Mouse (Mus musculus): ENCODE measurements around the gene Rab1b. TPM values are rescaled to one million over a fixed set of nuclear protein-coding genes. Genes with fewer than 3 reads are reported as not detected.
"Not testable (repeated sequence)": the region's sequence is repeated elsewhere in the genome, so short reads cannot be mapped to it uniquely, and the experiment has no call there.

Gene Rab1b
- total RNA-seq, 2 experiments from 2014 or later: 188 to 191 TPM

DNA sequence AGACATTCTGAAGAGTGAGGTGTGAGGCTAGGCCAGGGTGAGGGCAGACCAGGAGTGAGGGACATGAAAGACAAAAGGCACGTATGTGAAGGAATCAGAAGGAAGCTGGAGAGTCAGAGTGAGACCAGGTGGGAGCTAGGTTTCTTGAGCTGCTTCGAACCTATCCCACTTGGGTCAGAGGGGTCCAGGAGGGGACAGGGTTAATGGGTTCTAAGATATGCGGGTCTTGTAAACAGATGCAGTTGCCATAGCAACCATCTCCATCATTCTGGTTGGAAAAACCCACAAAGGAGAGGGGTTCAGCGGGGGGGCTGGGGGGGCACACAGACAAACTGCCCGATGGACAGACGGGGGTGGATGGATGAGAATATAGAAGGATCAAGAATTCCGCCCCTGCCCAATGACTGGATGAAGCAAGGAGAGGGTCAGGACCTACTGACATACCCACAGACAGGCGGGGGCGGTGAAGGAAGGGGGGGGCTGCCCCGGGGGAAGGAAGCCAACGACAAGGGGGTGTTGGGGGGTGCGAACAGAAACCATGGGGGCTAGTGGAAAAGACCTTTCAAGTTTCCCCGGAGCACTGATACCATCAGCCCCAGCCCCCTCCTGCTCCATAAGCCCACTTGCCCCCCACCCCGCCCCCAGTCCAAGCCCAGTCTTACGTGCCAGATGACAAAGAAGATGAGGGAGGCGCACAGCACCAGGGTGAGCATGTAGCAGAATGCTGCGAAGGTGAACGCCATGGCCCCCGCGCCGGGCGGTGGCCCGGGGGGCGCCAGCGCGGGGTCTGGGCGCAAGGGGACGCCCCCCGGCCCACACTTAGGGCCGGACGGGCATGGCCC, 9.1 kb downstream of the Rab1b start:
- DNase-seq: no peak

DNA sequence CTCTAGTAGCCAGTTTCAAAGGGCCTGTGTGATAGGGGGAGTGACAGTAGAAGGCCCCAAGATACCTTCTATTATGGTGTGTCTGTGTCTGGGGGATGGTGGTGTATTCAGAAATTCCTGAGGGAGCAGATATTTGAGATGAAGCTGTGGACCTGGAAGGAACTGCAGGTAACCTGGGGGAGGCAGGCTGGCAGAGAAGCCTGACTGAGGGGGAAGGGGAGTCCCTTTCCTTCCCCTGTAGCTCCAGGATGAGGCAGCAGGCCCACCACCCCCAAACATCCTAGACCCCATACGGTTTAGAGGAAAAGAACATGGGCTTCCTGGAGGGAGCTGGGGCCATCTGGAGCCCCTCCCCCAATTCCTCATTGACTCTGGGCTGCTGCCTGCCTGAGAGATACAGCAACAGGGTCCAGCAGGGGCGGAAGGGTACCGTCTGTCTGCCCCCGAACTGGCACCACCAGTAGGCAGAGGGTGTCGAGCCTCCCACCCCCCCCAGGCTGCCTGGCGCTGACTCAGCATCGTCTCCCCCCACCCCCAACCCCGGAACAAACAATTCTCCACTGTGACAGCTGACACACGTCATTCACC, 10.9 kb downstream of the Rab1b start:
- DNase-seq: no peak

DNA sequence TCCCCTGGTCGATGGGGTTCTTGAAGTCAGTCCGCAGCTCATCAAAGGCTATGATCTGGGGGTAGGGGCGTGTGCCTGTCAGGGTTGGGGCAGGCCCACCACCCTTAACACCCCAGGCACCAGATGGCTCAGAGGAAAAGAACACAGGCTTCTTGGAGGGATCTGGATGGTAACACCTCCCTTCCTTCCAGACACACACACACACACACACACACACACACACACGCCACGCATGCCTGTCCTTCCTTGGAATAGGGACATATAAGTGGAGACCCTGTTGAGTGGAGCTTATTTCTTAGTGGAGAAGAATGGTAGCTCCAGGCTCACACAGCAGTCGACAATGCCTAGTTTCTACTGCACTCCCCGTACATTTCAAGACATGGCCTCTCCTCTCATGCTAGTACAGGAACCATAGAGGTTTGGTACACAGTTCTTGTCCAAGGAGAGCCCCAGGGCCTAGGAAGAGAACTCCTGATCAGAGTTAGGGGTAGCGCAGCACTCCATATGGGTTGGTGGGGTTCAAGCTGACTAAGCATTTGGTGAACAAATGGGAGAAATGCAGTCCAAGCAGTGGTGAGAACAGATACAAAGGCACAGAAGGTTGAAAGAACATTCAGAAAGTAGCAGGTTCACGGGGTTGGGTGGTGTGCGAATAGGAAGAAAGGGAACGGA, 12.0 kb downstream of the Rab1b start:
- DNase-seq: no peak

DNA sequence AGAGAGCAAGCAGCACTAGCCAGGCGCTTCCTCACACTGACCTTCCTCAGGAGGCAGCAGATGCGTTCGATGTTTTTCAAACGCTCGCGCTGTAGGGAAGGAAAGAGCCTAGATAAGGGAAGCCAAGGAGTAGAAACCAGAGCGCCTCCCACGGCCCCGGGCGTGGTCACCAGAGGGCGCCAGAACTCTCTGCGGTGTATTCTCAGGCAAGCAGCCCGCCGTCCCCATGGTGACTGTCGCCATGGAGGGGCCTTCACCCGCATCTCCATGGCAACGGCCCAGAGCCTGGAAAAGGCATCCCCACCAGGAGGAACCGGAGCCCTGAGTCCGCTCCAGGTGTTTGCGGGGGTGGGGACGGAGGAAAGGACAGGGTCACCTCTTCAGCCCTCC, 12.6 kb downstream of the Rab1b start:
- peak; percentile 95 for DNase-seq

DNA sequence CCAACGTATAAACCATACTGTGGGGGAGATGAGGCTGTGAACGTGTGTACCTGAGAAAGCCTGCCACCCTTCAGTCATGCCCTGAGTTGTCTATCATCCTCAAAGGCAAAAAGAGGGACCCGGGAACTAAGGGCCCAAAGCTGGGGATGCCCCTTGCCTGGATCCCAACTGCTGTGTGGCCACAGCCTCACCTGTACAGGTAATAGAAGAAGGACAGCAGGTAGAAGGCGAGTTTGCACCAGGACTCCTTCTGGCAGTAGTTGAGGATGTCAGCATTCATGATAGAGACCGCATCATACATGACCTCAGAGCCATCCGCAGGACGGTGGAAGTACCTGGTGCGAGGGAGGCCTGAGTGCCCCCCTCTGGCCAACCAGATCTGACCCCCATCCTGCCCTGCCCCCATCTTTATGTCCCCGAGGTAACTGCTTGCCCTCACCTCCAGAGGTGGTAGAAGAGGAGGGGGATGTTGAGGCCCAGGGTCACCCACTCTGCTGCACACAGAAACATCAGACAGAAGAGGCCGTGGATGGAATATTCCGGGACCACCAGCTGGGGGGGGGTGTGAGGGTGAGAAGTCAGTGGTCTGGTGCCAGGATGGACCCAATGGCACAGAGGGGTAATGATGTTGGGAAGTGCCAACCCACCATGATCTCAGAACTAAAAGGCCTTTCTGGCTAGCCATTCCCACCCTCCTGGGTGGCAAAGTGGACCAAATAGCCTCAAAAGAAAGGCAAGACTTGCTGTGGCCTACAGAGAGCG, 13.2 kb downstream of the Rab1b start:
- no peak for DNase-seq

DNA sequence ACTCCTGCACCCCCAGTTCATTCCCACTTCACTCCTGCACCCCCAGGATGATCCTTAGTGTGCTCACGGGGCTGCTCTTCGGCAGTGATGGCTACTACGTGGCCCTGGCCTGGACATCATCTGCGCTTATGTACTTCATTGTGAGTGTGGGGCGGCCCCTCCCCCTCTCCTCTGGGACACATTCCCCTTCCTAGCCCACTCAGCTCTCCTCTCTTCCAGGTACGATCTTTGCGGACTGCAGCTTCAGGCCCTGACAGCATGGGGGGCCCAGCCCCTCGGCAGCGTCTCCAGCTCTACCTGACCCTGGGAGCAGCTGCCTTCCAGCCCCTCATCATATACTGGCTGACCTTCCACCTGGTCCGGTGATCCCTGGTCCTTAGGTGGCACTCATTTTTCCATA, 14.8 kb downstream of the Rab1b start:
- DNase-seq: no peak

DNA sequence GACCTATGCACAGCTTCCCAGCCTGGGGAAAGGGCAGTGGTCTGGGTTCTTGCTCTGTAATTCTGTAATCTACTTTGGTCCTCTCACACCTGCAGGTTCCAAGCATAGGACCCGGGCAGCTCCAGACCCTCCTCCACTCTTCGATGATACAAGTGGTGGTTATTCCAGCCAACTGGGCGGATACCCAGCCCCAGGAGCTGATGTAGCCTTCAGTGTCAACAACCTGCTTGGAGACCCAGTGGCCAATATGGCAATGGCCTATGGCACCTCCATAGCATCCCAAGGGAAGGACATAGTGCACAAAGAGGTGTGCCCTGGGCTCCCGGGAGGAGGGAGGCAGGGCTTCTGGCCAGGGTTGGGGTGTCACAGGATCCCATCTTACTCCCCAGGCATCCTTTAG, 17.5 kb downstream of the Rab1b start:
- no peak for DNase-seq

DNA sequence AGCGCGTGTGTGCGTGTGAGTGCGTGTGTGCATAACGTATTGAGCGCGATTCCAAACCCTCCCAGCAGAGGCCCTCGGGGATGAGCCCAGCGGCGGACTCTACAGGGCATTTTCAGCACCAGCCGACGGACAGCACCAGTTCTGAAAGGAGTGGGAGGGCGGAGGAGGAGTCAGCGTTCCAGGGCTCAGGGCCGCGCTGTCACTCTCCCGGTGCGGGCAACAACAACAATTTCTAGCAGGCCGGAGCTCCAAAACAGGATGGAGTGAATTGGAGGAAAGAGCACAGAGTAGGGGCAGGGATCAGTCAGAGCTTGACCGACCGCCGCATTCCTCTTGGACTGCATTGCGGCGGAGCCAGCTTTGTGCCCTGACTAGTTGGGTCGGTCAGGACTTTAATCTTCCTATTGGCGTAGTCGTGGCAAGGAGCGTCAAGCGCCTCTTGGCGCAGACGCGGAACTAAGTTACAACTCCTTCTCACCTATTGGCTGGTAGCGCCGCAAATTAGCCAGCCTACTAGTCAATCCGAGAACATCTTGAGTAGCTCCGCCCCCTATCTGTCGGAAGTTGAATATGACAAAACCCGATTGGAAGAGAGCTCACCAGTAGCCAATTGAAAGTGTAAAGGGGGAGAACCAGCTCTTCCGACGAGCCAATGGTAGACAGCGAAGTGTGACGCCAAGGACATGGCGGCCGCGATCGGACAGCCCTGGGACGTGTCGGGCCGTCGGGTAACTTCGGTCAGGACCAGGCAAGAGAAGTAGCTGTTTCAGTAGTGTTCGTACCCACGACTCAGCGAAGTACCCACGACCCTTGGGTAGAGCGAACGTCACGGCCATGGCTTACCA, 18.8 kb downstream of the Rab1b start, which contains the start of gene Yif1a:
Gene Yif1a (plus strand): TSS at position 655 of the 845 bp plus-strand sequence.
- peak; percentile 97 for DNase-seq

DNA sequence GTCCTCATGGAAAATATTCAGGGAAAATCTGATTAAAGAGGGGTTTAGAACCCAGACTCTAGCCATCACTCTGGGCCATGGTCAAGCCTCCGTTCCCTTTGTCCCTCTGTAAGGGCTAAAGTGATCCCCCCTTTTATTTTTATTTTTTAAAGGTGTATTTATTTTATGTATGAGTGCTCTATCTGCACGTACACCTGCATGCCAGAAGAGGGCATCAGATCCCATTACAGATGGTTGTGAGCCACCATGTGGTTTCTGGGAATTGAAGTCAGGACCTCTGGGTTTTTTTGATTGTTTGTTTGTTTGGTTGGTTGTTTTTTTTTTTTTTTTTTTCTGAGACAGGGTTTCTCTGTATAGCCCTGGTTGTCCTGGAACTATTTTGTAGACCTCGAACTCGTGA, 20.3 kb downstream of the Rab1b start:
- DNase-seq: not testable (repeated sequence)

DNA sequence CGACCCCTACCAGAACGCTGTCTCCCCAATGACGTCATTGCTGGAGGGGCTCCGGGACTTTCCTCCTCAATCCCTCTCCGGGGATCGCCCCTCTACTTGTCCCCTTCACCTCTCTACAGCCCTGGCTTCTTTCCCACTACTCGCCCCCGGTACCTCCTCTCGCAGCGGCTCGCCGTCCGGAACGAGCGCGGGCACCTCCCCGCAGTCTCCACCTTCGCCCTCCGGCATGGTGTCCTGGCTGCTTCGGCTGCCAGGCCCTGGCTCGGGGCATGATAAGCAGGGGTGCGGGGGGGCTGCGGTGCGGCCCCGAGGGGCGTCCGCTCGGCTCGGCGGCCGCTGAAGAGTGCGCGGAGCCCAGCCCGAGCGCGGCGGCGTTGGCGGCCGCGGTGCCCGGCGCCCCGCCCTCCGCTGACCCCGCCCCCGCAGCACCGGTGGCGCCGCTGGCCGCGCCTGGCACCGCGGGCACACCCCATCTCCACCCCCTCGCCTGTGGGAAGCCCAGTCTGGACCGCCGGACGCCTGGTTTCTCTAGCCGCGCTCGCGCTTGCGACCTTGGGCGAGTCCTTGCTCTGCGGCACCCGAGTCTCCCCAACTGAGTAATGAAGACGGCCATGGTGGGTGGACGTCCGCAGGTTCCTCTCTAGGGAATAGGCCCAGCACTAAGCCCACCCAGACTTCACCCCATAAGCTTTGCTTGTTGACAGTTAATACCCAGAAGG, 21.6 kb downstream of the Rab1b start, which contains the start of gene Tmem151a:
Gene Tmem151a (minus strand): TSS at position 387 of the 719 bp plus-strand sequence.
- peak; percentile 49 for DNase-seq

DNA sequence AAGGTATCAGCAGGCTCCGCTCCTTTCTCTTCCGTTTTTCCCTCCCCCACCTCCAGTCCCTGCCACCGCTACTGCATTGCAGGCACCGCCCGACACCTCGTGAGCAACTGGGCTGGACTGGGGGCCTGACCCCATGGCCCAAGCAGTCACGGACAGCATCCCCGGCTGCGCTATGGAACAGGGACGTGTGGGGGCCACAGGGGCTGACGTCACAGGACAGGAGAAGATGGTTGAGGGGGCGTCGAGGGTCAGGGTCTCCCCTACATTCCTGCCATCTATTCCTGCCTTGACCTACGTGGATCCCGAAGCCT, 22.1 kb downstream of the Rab1b start:
- DNase-seq: no peak

DNA sequence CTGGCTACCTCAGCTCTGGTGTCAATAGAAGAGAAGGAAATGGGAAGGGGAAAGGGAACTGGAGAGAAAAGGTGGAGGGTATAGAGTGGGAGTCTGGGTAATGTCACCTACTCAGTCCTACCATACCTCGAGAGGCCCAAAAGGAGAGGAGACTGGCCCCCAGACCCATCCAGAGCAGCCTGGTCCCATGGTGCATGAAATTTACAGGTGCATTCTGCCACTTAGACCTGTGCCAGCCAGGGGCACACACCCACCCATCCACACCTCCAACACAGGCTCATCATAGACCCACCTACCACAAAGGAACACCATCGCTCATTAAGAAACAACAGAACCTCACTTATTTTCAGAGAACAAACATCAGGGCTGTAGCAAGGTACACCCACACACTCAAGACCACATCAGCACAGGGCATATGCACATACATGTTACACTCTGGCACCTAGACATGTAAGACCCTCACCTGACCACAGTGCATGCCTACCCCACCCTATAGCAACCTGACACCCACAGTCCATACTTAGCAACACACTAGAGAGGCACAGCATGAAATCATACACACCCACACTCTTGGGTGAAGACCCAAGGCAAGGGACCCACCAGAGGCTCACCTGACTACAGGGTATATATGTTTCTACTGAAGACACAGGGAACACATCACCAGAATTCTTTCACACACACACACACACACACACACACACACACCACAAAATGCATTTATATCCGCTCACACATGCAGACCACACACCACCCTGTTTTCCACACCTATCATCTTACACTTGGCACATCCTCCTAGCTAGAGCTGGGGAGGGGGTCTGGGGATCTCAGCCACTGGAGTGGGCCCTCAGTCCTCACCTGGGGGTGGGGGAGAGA, 22.7 kb downstream of the Rab1b start:
- DNase-seq: no peak

DNA sequence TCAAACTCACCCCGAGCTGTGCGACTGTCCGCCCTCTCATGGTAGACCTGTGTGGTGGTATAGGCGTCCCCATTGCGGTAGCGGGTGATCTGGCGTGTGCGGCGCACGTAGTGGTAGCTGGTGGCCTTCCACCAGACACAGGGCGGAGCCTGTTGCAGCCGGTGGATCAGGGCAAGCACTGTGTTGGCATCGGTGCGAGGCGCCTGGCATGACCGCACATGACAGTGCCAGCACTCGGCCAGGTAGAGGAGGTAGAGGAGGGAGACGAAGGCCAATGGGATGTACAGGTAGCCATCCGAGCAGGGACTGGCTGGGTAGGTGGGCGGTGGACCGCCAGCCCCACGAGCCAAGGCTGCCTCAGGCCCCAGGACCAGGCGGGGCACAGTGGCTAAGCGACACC, 24.3 kb downstream of the Rab1b start:
- no peak for DNase-seq

DNA sequence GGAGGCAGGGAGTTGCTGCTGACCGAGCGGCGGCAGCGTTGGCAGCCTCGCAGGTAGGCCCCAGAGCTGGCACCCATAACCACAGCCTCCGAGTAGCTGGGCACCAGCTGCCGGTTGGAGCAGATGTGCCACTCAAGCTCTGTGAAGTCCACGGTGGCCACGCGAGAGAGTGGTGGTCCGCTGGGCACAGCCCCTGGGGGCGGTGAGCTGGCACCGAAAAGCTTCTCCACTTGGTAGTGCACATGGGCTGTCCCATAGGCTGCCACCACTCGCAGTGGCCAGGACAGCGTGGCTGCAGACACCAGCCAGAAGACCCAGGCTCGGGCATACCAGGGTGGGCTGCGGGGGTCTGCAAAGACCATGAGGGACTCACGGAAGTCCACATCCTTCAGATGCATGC, 24.9 kb downstream of the Rab1b start:
- DNase-seq: no peak

DNA sequence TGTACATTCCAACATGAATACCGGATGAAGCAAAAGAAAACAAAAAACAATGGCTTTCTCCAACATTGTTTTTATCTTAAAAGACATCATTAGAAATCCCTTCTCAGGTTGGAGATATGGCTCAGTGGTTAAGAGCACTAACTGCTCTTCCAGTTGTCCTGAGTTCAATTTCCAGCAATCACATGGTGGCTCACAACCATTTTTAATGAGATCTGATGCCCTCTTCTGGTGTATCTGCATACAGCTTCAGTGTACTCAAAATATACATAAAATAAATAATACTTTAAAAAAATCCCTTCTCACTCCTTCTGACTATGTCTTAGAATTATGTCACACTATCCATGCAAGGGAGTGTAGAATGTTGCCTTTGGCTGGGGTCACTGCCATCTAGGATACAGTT, 27.6 kb downstream of the Rab1b start:
- no peak for DNase-seq

DNA sequence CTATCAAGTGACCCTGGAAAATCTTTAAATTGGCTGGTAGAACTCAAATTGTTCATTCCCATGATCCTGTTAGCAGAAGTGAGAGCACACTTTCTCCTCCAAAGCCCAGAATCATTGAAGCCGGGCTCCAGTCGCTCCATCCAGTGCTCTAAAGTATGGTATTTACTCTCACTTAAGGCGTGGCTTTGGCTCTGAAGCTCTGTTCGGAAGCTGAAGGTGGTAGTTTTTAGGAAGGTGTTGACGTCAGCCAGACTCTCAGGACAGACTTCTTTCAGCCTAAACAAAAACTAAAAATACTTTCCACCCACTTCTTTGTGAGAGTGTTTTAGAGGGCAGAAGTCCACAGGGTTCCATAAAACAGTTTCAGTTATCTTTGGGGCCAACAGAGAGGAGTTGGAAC, 33.4 kb downstream of the Rab1b start:
- no peak for DNase-seq

DNA sequence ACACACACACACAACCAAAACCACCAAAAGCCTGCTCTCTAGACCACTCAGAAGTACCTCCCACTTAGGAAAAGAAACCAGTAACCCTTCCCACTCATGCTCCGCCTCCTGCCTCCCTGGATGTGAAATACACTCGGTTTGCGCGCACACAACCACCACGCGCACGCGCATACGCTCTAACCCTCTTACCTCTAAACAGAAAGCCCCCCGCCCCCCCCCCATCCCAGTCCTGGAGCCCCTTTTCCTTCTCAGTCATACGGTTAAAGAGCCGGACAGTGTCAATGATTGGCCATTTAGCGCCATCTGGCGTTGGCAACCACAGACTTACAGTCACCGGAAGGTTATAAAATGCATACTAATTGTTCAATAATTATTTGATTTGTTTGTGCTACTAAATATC, 33.8 kb downstream of the Rab1b start:
- DNase-seq: peak; percentile 72

DNA sequence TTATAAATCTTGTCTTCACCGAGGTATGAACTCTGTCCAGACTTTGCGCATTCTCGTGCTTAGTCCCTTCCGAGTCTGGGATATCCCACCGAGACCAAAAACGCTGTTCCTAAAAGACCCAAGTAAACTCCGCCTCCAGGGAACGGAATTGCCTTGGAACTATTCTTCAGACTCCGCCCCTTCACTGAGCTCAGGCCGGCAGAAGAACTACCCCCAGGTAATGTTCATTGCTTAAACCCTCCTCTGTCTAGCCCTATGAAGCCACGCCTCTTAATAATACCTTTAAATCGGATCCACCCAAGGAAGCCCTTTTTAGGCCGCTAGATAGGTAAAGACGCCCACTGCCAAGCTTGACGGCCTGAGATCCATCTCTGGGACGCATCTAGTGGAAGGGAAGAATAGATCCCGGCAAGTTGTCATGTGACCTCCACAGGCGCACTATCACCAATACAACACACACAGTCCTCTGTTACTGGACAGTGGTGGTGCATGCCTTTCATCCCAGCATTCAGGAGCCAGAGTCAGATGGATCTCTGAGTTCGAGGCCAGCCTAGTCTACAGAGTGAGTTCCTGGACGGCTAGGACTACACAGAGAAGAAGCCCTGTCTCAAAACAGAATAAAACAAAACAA, 34.4 kb downstream of the Rab1b start:
- DNase-seq: no peak

DNA sequence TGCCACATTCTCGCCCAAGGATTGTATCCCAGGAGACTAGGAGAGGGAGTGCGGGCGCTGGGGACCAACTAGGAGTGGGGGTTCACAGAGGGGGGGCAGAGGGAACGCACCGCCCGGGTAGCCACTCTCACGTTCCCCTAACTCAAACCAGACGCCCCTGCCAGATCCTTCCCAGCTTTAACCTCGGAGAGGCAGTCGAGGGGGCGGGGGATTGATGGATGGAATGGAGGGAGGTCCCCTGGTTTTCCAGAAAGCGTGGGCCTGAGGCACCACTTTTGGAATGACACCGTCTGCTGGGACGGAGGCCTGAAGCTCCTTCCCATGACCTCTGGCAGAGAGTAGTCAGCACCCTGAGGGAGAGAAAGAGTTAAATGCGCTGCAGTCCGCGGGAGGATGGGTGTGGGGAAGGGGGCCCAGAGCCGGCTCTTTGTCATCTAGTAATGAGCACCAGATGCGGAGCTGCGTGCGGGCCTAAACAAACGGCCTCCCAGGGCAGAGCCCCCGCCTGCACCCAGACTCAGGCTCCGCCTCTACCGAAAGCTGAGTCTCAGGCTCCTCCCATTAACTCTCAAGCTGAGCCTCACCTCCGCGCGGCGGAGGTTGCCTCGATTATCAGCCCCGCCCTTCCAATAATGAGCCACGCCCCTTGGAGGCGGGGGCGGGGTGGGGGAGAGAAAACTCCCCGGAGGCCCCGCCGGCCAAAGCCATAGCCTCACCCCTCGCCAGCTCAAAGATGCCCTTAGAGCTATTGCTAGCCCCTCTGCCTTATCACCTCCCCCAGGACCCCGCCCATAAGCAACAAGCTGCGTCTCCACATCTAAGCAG, 35.1 kb downstream of the Rab1b start:
- peak; percentile 76 for DNase-seq

Measured in heart, postnatal 4 days (tissue).